Mouse (Mus musculus): ENCODE data around the gene Zfx.
A peak's percentile ranks its signal among the peaks of the same experiment; 100 is the strongest.

The Zfx gene

DNA sequence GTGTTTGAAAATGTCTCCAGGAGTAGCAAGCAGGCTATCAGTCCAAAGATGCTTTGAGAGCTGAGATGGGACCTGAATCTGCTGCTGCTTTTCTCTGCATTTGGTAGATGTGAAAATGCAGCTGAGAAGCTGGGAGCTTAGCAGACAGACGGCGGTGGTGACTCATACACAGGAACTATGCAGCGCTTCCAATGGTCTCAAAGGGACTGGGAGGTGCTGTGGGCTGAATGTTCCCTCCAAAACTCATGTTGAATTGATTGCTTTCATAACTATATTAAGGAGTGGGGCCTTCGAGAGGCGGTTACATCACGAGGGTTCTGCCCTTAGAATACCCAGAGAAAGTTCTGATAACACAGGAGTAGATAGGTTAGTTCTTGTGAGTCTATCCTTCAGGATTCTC is 62.3 kb downstream of the Zfx start:
- DNase-seq (ENCODE audit: low spot score in 2 of 2), result no peak

DNA sequence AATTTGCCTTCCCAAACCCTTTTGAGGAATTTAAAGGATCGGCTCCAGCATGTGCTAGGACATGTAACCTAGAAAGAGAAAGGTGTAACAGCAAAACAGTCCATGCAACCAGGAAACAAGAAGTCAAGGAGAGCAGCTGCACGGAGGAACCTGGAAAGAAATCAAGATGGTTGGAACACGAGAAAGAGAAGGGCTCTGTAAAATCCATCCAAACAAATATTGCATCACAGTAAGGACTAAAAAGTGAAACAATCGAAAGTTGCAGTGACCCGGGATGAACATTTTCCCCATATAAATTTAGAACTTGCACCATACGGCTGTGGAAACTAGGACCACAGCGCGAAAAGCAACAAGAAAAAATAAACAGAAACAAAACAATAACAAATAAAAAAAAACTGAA is 62.8 kb downstream of the Zfx start:
- DNase-seq (ENCODE audit: low spot score in 2 of 2), result no peak

DNA sequence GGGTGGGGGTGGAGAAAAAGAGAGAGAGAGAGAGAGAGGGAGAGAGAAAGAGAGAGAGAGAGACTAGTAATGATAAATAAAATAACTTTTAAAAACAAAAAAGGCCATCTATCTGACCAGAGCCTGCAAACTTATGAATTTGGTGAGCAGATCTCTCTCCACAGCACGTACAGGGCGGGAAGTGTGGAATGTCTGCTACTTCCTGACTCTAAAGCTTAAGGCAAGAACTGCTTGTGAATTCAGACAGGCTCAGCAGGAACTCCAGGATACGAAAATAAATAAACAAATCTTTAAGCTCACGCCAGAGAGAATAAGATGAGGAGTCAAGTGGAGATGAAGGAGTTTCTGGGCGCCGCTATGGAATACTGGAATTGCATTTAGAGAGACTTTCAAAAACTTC is 64.8 kb downstream of the Zfx start:
- no peak for DNase-seq (ENCODE audit: low spot score in 2 of 2)

DNA sequence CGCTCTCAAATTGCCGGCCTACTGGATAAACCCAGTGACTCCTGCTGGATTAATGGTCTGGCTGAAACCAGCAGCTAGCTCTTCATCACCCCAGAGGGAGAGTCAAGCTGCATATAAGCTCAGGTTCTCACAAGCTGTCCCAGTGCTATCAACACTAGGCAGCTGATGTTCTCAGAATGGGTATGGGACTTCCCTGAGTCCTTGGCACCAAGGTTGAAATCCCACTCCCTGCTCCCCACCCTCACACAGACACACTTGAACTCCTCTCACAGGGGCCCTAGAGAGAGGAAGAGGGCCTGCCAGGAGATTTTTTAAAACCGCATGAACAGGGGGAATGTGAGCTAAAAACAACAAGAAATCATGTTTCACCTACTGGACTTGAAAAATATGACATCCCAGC is 74.5 kb downstream of the Zfx start:
- no peak for DNase-seq (ENCODE audit: low spot score in 2 of 2)

DNA sequence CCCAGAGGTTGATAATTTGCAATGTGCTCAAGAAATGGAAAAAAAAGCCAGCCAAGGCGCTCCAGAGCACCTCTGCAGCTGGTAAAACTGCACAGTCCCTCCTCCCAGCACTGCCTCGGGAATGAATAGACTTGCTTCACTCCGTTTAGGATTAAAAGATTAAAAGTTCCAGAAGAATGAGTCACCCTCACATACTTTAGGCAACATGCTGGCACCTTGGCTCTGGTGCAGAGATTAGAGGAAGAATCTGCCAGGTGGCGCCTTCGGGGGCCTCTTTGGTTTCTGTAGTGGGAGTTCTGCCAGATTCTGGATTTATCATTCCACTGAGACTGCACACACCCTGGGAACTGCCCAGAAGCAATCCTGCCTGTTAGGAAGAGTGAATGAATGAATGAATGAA is 75.5 kb downstream of the Zfx start:
- DNase-seq (ENCODE audit: low spot score in 2 of 2), result no peak

DNA sequence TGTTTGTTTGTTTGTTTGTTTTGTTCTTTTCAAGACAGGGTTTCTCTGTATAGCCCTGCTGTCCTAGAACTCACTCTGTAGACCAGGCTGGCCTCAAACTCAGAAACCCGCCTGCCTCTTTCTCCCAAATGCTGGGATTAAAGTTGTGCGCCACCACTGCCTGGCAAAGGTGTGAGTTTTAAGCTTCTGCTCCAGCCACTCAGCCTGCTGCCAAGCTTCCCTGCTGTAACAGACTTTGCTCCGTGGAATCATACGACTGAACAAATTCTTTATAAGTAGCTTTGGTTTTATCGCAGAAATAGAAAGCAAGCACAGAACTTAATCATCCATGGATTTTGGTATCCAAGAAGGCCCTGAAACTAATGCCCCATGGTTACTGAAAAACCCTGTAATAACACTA is 76.1 kb downstream of the Zfx start:
- DNase-seq (ENCODE audit: low spot score in 2 of 2), result no peak

DNA sequence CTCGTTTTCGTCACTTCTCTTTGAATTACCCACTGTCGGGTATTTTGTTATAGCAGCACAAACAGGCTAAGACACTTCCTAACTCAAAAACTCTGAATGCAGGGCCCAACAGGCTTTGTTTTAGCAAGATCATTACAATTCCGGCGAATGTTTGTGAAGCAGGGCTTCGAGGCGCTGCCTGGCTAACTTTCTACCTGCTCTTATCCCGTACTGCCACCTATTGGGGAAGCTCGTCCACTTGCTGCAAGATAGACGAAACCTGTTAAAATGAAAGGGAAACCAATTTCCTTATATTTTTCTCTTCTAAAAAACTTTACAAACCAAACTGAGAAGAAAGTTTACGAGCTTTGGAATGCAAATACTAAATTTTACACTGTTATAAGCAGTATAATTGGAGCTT is 90.6 kb downstream of the Zfx start:
- DNase-seq (ENCODE audit: low spot score in 2 of 2), result peak; percentile 10 to 21

DNA sequence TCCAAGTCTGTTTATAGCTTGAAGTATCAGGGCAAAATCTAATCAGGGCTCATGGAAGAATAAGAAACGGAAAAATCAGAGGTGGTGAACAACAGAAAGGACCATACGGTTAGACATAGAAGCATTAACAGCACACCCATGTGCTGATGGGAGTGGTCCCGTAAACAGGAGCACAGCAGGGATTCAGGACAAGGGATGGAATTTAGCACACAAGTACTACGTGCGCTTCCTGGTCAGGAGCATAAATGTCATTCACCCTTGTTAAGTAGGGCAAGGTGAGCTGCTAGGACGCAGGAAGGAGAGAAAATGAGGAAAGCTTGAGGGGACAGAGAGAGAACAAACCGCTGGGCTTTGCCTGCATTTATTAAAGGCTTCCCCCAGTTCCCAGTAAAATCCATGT is 93.4 kb downstream of the Zfx start:
- no peak for DNase-seq (ENCODE audit: low spot score in 2 of 2)
